Mouse (Mus musculus): ENCODE measurements around the gene Elac2. TPM values are rescaled to one million over a fixed set of nuclear protein-coding genes. Genes with fewer than 3 reads are reported as not detected.

The Elac2 gene
- polyA plus RNA-seq, 1 experiment from 2014 or later, result 34.0 TPM

DNA sequence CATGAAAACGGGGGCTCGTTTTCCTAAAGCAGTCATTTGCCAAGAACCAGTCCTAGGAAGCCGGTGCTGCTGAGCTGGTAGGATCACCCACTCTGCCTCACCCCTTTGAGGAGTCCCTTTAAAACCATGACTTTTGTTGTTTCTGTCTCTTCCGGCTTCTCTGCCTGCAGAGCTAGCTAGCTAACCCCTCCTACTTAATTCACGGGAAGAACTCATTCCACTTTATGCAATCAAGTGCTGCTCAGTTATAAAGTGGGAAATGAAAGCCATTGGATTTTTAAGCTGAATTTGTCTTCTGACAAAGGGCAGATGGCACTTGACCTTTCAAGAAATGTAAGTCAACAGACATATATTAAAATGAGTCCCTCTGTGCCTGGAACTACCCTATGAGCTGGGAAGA, 49.2 kb downstream of the Elac2 start:
- no peak for ATAC-seq (ENCODE audit: insufficient number of reproducible peaks, insufficient read depth, low FRiP score, low TSS enrichment)
- WGBS, result 68% methylated on average over 5 of the region's 5 CpGs
- Histone ChIP-seq H3K27me3 (no peaks in the 10 kb centered on the region), H3K4me2 (replicated peaks) (no peak overlapping the region), H3K4me3 (no peak overlapping the region), H3K9ac (no peak overlapping the region), H3K27ac (no peak overlapping the region), H3K4me1 (no peaks in the 10 kb centered on the region), H3K9me3 (no peaks in the 10 kb centered on the region), H3K36me3 (no peaks in the 10 kb centered on the region; the same call in 1 of the 2 replicates)

DNA sequence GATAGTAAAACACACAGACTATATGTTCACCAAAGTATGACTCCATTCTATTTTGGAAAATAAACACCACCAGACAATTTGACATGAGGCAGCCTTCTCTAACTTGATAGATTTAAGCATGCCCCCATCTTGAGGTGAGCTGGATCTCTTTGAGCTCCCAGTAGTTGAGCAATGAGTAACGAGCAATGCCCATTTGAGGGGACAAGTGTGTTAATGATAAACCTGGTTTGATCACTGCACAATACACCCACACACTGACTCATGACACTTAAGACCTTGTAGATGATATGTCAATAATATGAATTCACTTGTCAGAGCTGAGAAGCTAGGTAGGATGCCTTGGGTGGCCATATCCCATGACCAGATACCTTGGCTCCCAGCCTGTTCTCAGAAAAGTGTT, 51.4 kb downstream of the Elac2 start:
- Histone ChIP-seq H3K27me3 (no peaks in the 10 kb centered on the region), H3K4me1 (no peaks in the 10 kb centered on the region), H3K4me2 (replicated peaks) (no peak overlapping the region), H3K36me3 (no peaks in the 10 kb centered on the region; the same call in 1 of the 2 replicates), H3K9ac (no peak overlapping the region), H3K27ac (no peak overlapping the region), H3K4me3 (no peak overlapping the region), H3K9me3 (no peaks in the 10 kb centered on the region)
- WGBS, result 73% methylated on average over 1 of the region's 1 CpGs
- ATAC-seq (ENCODE audit: insufficient number of reproducible peaks, insufficient read depth, low FRiP score, low TSS enrichment), result no peak

DNA sequence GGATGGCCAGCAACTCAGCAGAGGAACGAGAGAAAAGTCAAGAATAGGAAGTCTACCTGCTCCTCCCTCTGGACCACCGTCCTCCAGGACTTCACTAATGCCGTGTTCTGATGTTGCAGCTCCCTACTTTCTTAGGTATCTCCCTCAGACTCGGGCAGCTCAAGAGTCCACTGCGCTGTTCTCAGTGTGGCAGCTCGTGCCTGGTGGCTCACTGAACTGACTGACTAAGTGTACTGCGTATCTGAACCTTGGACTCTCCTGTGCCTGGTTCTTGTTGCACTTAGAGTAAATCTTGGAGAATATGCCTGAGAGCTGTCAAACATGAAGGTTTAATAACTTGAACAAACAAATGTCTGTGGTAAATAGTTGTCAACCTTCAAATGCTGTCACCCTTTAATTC, 53.4 kb downstream of the Elac2 start:
- no peak for ATAC-seq (ENCODE audit: insufficient number of reproducible peaks, insufficient read depth, low FRiP score, low TSS enrichment)
- Histone ChIP-seq H3K9me3 (no peaks in the 10 kb centered on the region), H3K4me1 (no peaks in the 10 kb centered on the region), H3K27me3 (no peaks in the 10 kb centered on the region), H3K4me2 (replicated peaks) (no peak overlapping the region), H3K36me3 (no peaks in the 10 kb centered on the region), H3K9ac (no peak overlapping the region), H3K4me3 (no peak overlapping the region), H3K27ac (no peak overlapping the region)
- 87% methylated on average over 7 of the region's 7 CpGs for WGBS

DNA sequence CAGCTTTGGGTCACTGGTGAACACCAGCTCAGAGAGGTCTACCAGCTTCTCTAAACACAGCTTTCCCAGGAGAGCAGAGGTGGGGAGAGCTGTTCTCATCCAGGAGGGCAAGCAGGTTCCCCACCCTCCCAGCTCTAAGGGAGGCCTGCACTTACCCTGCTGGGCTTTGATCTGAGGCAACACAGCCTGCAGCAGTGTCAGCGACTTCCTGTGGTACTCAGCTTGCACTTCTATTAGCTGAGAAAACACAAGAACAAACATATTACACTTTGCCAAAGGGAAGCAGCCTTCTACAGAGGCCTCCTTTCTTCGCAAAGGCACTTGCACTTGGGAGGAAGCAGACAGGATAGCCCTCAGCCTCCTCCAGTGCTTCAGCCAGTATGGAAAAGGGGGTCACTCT, 60.2 kb downstream of the Elac2 start:
- Histone ChIP-seq H3K36me3 (no peaks in the 10 kb centered on the region), H3K9me3 (no peaks in the 10 kb centered on the region), H3K4me2 (replicated peaks) (no peak overlapping the region), H3K27ac (no peak overlapping the region; the same call in 1 of the 2 replicates), H3K4me1 (no peaks in the 10 kb centered on the region), H3K27me3 (no peaks in the 10 kb centered on the region), H3K4me3 (no peak overlapping the region), H3K9ac (no peak overlapping the region)
- ATAC-seq (ENCODE audit: insufficient number of reproducible peaks, insufficient read depth, low FRiP score, low TSS enrichment), result no peak
- 26% methylated on average over 2 of the region's 2 CpGs for WGBS

DNA sequence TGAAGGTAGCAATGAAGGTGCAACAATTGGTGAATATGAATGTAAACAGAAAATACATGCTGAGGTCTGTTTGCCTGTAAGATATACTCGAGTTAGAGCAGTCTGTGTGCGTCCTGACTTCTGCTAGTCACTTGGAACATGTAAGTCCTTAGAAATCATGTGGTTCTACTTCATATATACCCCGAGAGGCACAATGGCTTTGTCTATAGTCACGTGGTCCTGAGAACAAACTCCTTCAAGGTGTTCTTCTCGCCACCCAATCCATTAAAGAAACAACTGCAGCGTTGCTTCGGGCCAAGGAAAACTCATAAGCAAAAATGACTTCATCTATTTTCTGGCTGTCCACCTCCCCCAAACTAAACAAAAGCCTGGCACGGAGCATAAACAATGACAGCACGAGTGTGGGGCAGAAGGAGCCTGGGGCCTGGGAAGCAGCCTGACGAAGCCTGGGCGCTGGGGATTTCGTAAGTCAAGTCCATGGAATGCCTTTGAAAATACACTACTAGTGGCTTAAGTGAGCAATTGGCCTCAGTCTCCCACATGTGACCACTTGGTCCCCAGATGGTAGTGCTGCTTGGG, 60.8 kb downstream of the Elac2 start:
- no peaks in the 10 kb centered on the region for H3K27me3 ChIP-seq
- H3K4me3 ChIP-seq, result no peak overlapping the region
- 60% methylated on average over 12 of the region's 12 CpGs for WGBS
- H3K4me1 ChIP-seq, result no peaks in the 10 kb centered on the region
- H3K27ac ChIP-seq, result no peak overlapping the region; the same call in 1 of the 2 replicates
- ATAC-seq (ENCODE audit: insufficient number of reproducible peaks, insufficient read depth, low FRiP score, low TSS enrichment), result no peak
- H3K4me2 ChIP-seq (replicated peaks), result no peak overlapping the region
- no peak overlapping the region for H3K9ac ChIP-seq
- no peaks in the 10 kb centered on the region for H3K9me3 ChIP-seq
- no peaks in the 10 kb centered on the region for H3K36me3 ChIP-seq

DNA sequence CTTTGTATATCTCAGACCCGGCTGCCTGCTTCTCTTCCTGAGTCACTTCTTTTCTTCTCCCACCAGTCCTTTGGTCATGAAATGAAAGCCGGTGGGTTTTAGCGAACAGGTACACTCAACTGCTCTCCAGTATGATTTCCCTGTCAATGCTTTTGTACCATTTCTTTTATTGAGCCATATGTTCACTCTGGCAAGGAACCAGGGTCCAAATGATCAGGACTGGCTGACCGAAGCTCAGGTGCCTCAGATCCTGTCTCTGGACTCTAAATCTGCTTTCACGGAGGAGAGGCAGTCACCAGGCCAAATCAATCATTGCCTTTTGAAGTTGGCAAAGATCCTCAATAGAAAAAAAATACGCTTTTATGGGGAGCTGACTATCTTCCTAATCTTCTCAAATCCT, 61.7 kb downstream of the Elac2 start:
- Histone ChIP-seq H3K4me3 (no peak overlapping the region), H3K36me3 (no peaks in the 10 kb centered on the region), H3K27me3 (no peaks in the 10 kb centered on the region), H3K27ac (no peak overlapping the region), H3K4me1 (no peaks in the 10 kb centered on the region), H3K4me2 (replicated peaks) (no peak overlapping the region), H3K9me3 (no peaks in the 10 kb centered on the region), H3K9ac (no peak overlapping the region)
- ATAC-seq (ENCODE audit: insufficient number of reproducible peaks, insufficient read depth, low FRiP score, low TSS enrichment), result no peak
- 84% methylated on average over 6 of the region's 6 CpGs for WGBS

DNA sequence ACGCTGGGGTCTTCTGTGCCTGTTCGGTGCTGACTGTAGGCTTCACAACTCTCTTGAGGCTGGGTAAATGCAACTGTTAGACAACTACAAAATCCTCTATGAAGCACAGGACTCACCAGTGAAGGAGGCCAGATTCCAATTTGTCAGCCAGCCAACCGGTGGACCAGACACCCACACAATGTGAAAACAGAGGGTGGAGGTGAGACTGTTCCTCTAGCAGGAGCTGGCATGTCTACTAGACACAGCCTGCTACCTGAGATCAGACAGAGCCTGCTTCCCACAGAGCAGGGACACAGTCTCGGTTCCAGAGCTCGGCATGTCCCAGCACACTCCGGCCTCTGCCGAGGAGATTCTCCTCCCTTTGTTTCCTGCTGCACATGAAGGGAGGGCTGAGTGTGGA, 70.3 kb downstream of the Elac2 start:
- H3K27me3 ChIP-seq, result no peaks in the 10 kb centered on the region
- H3K36me3 ChIP-seq, result no peaks in the 10 kb centered on the region
- 73% methylated on average over 7 of the region's 7 CpGs for WGBS
- no peak overlapping the region for H3K4me3 ChIP-seq
- no peak for ATAC-seq (ENCODE audit: insufficient number of reproducible peaks, insufficient read depth, low FRiP score, low TSS enrichment)
- no peak overlapping the region for H3K9ac ChIP-seq
- no peaks in the 10 kb centered on the region for H3K9me3 ChIP-seq
- 0 out of 2 replicates have a peak overlapping the region, but pooled peaks have one; percentile 57 for H3K27ac ChIP-seq
- peaks cover 6% of the 10 kb centered on the region for H3K4me1 ChIP-seq
- H3K4me2 ChIP-seq (replicated peaks), result no peak overlapping the region

DNA sequence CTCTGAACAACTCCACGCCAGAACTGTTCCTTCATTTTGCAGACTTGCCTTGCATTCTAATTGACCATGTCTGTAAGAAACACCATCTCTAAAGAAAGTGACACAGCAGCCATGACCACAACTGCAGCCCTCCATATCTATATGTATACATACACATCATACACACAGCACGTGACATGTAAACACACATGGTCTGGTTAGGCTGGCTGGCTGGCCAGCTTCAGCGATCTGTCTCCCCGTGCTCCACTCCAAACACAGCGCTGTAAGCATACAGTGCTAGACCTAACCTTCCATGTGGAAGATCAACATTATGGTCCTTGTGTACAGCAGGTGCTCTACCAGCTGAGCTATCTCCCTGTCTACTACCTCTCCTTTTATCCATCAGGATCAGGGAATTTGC, 72.0 kb downstream of the Elac2 start:
- H3K27me3 ChIP-seq, result no peaks in the 10 kb centered on the region
- 89% methylated on average over 5 of the region's 5 CpGs for WGBS

More for the DNA sequence above, 72.0 kb downstream of the Elac2 start:
- Histone ChIP-seq H3K4me3 (no peak overlapping the region), H3K4me2 (replicated peaks) (no peak overlapping the region), H3K36me3 (no peaks in the 10 kb centered on the region), H3K9me3 (no peaks in the 10 kb centered on the region), H3K27ac (no peak overlapping the region), H3K9ac (no peak overlapping the region), H3K4me1 (peaks cover 9% of the 10 kb centered on the region)
- no peak for ATAC-seq (ENCODE audit: insufficient number of reproducible peaks, insufficient read depth, low FRiP score, low TSS enrichment)

Other genes with a start within 250 kb of the Elac2 start
- gene 1700086D15Rik, start 180.9 kb downstream of the Elac2 start, polyA plus RNA-seq (2016; fragmentation: Nextera tagmentation; extraction: Ambion mirVana), result not detected in 2 replicates
- gene Arhgap44, start 183.9 kb downstream of the Elac2 start, polyA plus RNA-seq (2016; fragmentation: Nextera tagmentation; extraction: Ambion mirVana), result 5.6 and 6.4 TPM in 2 replicates